15 mouse cellular contexts compared by ENCODE assay signal in genomic region chr19:11950747-11951146, GRCm38 (mm10).
"Had no signal": no experiment of that assay in that cellular context is flagged by ENCODE, and none has a peak within 500 bp of the region (broad histone marks: within the 10 kb centered on the region; RNA-seq: fewer than 3 reads in every experiment).

No protein-coding gene starts in this region.

- H3K27ac ChIP-seq: neural tube, embryonic 13.5 days; neural tube, embryonic 15.5 days; stomach, embryonic 15.5 days had no signal

- H3K9me3 ChIP-seq: neural tube, embryonic 13.5 days; neural tube, embryonic 15.5 days; stomach, embryonic 15.5 days had no signal

- H3K9ac ChIP-seq: neural tube, embryonic 13.5 days; neural tube, embryonic 15.5 days; stomach, embryonic 15.5 days had no signal

- DNase-seq: retina, postnatal 1 day; right cerebral cortex, adult 18-20 months; right cerebral cortex, postnatal 14 days; right cerebral cortex, postnatal 25 days; right cerebral cortex, postnatal 4 days; spleen, adult 18-20 months; thymus, adult 18-20 months; thymus, adult 2 months; thymus, postnatal 14 days; thymus, postnatal 25 days; thymus, postnatal 36 days; thymus, postnatal 4 days had no signal

- H3K27me3 ChIP-seq: neural tube, embryonic 13.5 days; neural tube, embryonic 15.5 days; stomach, embryonic 15.5 days had no signal

- H3K4me2 ChIP-seq: neural tube, embryonic 13.5 days; neural tube, embryonic 15.5 days; stomach, embryonic 15.5 days had no signal

- H3K4me3 ChIP-seq: neural tube, embryonic 13.5 days; neural tube, embryonic 15.5 days; stomach, embryonic 15.5 days had no signal

- H3K4me1 ChIP-seq: neural tube, embryonic 13.5 days; neural tube, embryonic 15.5 days; stomach, embryonic 15.5 days had no signal
